Mouse (Mus musculus) ES-E14 (cell line): ENCODE data around the gene Tbck. TPM values are rescaled to one million over a fixed set of nuclear protein-coding genes. Genes with fewer than 3 reads are reported as not detected.

Source experiments
- DNase-seq: peaks from one replicate; pipeline ENCODE4 v3.0.0-alpha.2; 2013; ENCODE audit warnings: low read depth, low spot score
- H3K27ac ChIP-seq: 2 replicates; pipeline ENCODE4 v1.5.1; 2012; ENCODE audit warnings: low read depth, mild to moderate bottlenecking, low read length, moderate library complexity, mixed read lengths; ENCODE audit not compliant: poor library complexity, insufficient read depth, severe bottlenecking
- H3K36me3 ChIP-seq: 2 replicates; pipeline ENCODE4 v1.6.1; 2012; ENCODE audit warnings: mild to moderate bottlenecking, low read length, moderate library complexity, mixed read lengths; ENCODE audit not compliant: control insufficient read depth, poor library complexity, insufficient read depth, severe bottlenecking
- H3K4me1 ChIP-seq, 2 experiments: fragments of 150-350 bp in 1 of 2; sonication (generic) in 1 of 2; 2 replicates each; pipeline ENCODE4 v1.6.1; 2012; ENCODE audit warnings: low read length in 2 of 2, mild to moderate bottlenecking in 1 of 2, mixed read lengths in 1 of 2; ENCODE audit not compliant: control insufficient read depth in 2 of 2, insufficient read depth in 2 of 2, poor library complexity in 1 of 2
- H3K4me3 ChIP-seq, 2 experiments: fragments of 150-350 bp in 1 of 2; sonication (generic) in 1 of 2; 2 replicates each; pipeline ENCODE4 v1.5.1; 2012; ENCODE audit warnings: low read length in 2 of 2, low read depth in 1 of 2, mild to moderate bottlenecking in 1 of 2, mixed read lengths in 1 of 2; ENCODE audit not compliant: insufficient read depth in 1 of 2, poor library complexity in 1 of 2, severe bottlenecking in 1 of 2
- H3K9ac ChIP-seq: 2 replicates; pipeline ENCODE4 v1.6.1; 2012; ENCODE audit warnings: low read depth, mild to moderate bottlenecking, low read length, mixed read lengths; ENCODE audit not compliant: poor library complexity, insufficient read depth, severe bottlenecking
- H3K9me3 ChIP-seq: fragments of 150-350 bp; sonication (generic); 2 replicates; pipeline ENCODE4 v1.6.1; 2012; ENCODE audit warnings: low read depth, mild to moderate bottlenecking, low read length; ENCODE audit not compliant: control insufficient read depth, insufficient read depth
- CHD2 ChIP-seq: IDR thresholded peaks from 2 replicates; pipeline ENCODE4 v1.6.1; 2014; ENCODE audit warnings: mild to moderate bottlenecking, low read depth, low read length, inconsistent platforms
- HCFC1 ChIP-seq: IDR thresholded peaks from 2 replicates; pipeline ENCODE4 v1.6.1; 2012; ENCODE audit warnings: low read length, inconsistent platforms, borderline replicate concordance; ENCODE audit not compliant: insufficient read depth
- MAFK ChIP-seq: IDR thresholded peaks from 2 replicates; pipeline ENCODE4 v1.6.1; 2014; ENCODE audit warnings: mild to moderate bottlenecking, low read depth, low read length, inconsistent platforms; ENCODE audit not compliant: insufficient read depth
- ZC3H11A ChIP-seq: IDR thresholded peaks from 2 replicates; pipeline ENCODE4 v1.6.1; 2012; ENCODE audit warnings: low read depth, mild to moderate bottlenecking, inconsistent platforms, low read length, borderline replicate concordance
- ZNF384 ChIP-seq: IDR thresholded peaks from 2 replicates; pipeline ENCODE4 v1.6.1; 2012; ENCODE audit warnings: low read depth, low read length, inconsistent platforms
- in situ Hi-C, 2 experiments: fragments of 600-800 bp; cut with MboI; formaldehyde crosslinking; loops; one replicate each; pipeline ENCODE4 v1.15.1; 2025; ENCODE audit warnings: low sequenced_read_pairs in 2 of 2, inconsistent platforms in 1 of 2; ENCODE audit not compliant: unreplicated experiment in 2 of 2
- total RNA-seq: library from RNA; depleted of rRNA; stranded (reverse); fragments of 300-350 nt; gene quantifications from 2 replicates; pipeline ENCODE4 v1.2.3, GENCODE M21; 2012

The Tbck gene
- total RNA-seq, 1 experiment, result 8.4 TPM

DNA sequence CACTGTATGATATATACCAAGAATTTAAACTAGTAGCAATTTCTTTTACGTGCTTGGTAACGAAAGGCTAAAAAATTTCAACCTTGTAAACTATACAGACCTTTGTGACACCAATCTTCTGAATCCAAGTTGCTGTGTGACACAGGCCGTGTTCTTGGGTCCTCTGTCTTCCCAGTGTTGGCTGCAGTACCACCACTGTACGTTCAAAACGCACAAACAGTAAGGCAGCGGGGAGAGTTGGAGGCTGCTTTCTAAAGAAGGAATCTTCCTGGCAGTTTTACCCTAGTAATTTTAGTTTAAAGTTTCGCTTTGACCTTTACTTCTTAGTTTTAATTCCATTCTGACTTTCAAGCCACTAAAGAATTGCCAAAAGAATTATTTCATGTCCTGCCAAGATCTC lies 92.7 kb downstream of the Tbck start:
- Histone ChIP-seq H3K36me3 (peaks cover 2% of the 10 kb centered on the region; the same call in 1 of the 2 replicates), H3K27ac (no peak overlapping the region), H3K9ac (no peak overlapping the region), H3K9me3 (no peaks in the 10 kb centered on the region), H3K4me3 (no peak overlapping the region), H3K4me1 (no peaks in the 10 kb centered on the region)
- TF ChIP-seq ZC3H11A (no peak), ZNF384 (no peak), CHD2 (no peak), MAFK (no peak), HCFC1 (no peak)
- DNase-seq, result no peak
- in situ Hi-C loops, result no loop called here

DNA sequence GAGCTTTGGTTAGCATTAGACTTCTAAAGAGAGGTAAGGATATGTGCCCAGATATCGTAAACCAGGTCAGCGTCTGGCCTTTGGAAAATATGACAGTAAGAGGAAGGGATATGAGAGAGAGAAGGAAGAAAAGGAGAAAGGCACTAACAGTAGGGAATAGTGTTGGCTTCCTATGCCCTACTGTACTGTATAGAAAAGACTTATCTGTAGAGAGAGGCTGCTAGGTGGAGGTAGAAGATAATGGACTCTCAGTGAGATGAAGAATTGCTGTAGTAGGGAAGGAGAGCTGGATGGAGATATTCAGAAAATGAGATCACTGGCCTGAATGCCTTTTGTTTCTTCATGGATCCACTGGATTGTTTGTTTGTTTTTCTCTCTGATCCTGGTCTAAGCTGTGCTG lies 97.2 kb downstream of the Tbck start:
- no peak overlapping the region for H3K9ac ChIP-seq
- no peak overlapping the region for H3K4me3 ChIP-seq
- no peaks in the 10 kb centered on the region for H3K4me1 ChIP-seq
- no peak for TF ChIP-seq MAFK
- TF ChIP-seq CHD2, result no peak
- TF ChIP-seq ZC3H11A, result no peak
- TF ChIP-seq HCFC1, result no peak
- no peak for TF ChIP-seq ZNF384
- peaks cover 2% of the 10 kb centered on the region; the same call in 1 of the 2 replicates for H3K36me3 ChIP-seq
- in situ Hi-C loops, result no loop called here
- DNase-seq, result no peak
- no peak overlapping the region for H3K27ac ChIP-seq
- H3K9me3 ChIP-seq, result no peaks in the 10 kb centered on the region

DNA sequence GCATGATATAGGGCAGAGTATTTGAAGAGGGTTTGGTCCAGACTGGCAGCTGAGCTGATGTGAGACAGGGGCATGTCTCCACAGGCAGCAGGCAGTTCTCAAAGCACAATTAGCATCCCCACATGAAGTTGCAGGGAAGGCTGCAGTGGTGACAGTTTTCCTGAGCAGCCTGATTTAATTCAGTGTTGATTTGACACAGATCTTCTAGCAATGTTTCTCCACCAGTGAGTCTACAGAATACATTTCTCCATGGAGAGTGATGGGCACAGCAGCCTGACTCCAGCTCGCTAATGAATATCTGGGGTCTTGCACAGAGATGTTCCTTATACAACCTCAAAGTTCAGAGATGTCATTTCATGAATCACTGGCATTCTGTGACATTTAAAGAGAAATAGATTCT lies 99.1 kb downstream of the Tbck start:
- Histone ChIP-seq H3K9ac (no peak overlapping the region), H3K4me3 (no peak overlapping the region), H3K27ac (no peak overlapping the region), H3K4me1 (no peaks in the 10 kb centered on the region), H3K9me3 (no peaks in the 10 kb centered on the region), H3K36me3 (no peaks in the 10 kb centered on the region)
- in situ Hi-C loops, result no loop called here
- TF ChIP-seq HCFC1, result no peak
- TF ChIP-seq ZC3H11A, result no peak
- TF ChIP-seq CHD2, result no peak
- no peak for TF ChIP-seq ZNF384
- no peak for TF ChIP-seq MAFK
- DNase-seq, result no peak

DNA sequence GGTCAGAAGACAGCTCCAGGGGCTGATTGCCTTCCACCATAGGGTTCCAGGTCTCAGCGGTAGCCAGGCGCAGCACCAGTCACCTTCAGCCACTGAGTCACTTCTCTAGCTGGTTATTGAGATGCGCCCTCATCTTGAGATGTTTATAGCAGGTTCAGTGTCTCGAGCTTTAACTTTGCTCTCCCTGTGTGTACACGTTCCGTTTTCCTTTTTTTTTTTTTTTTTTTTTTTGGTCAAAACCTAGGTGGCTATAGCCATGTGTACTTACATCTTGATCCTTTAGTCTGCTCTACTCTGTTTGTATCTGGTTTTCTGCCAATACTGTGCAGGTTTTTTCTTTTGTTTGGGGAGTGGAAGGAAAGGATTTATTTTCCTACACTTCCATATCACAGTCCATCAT lies 100.8 kb downstream of the Tbck start:
- in situ Hi-C loops, result no loop called here
- Histone ChIP-seq H3K27ac (no peak overlapping the region), H3K4me1 (no peaks in the 10 kb centered on the region), H3K9me3 (no peaks in the 10 kb centered on the region), H3K4me3 (no peak overlapping the region), H3K36me3 (no peaks in the 10 kb centered on the region), H3K9ac (no peak overlapping the region)
- TF ChIP-seq MAFK (no peak), ZNF384 (peak; percentile 86)
- DNase-seq, result no peak

DNA sequence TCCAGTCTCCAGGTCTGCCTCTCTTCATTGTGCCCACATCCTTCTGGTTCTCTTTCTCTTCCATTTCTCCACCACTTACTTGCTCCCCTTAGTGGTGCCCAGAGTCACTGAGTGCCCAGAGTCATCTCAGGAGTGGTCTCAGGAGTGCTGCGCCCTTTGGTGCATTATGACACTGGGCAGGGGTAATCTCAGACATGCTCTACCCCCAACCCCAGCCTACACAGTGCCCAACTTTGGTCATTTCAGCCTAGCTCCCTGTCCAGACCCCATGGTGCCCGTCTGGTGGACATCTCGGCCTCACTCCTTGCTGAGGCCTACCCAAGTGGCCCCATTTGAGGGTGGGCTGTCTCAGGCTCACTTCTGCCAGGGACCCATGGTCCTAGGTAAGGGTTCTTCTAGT lies 102.7 kb downstream of the Tbck start:
- Histone ChIP-seq H3K4me1 (no peaks in the 10 kb centered on the region), H3K4me3 (no peak overlapping the region)
- in situ Hi-C loops, result no loop called here

More for the DNA sequence above, 102.7 kb downstream of the Tbck start:
- Histone ChIP-seq H3K9ac (no peak overlapping the region), H3K36me3 (no peaks in the 10 kb centered on the region), H3K9me3 (no peaks in the 10 kb centered on the region), H3K27ac (no peak overlapping the region)
- DNase-seq, result no peak
- no peak for TF ChIP-seq ZC3H11A
- TF ChIP-seq ZNF384, result no peak
- no peak for TF ChIP-seq HCFC1
- no peak for TF ChIP-seq CHD2
- TF ChIP-seq MAFK, result no peak
